Mouse (Mus musculus) liver, embryonic 11.5 days (tissue): ENCODE results near the gene Cdkn2a. TPM values are rescaled to one million over a fixed set of nuclear protein-coding genes. Genes with fewer than 3 reads are reported as not detected.

Experiments
- ATAC-seq: fragments of 200-750 bp; cut with Nextera tagmentation; replicated peaks from 2 replicates; pipeline ENCODE4 v1.8.0; 2017; ENCODE audit warnings: moderate number of reproducible peaks, mild to moderate bottlenecking, moderate TSS enrichment, moderate library complexity; ENCODE audit not compliant: low FRiP score
- DNase-seq: peaks from one replicate; pipeline ENCODE4 v3.0.0-alpha.2; 2017; ENCODE audit warnings: low spot score
- H3K27ac ChIP-seq: fragments of 300-500 bp; sonication (generic); 2 replicates; pipeline ENCODE4 v1.5.1; 2014; ENCODE audit warnings: mild to moderate bottlenecking, low read depth, low read length, control low read depth
- H3K27me3 ChIP-seq: fragments of 300-500 bp; sonication (generic); replicated peaks from 2 replicates; pipeline ENCODE4 v1.6.1; 2014; ENCODE audit warnings: low read length, mixed read lengths; ENCODE audit not compliant: control insufficient read depth, insufficient read depth
- H3K36me3 ChIP-seq: fragments of 300-500 bp; sonication (generic); 2 replicates; pipeline ENCODE4 v1.6.1; 2014; ENCODE audit warnings: mild to moderate bottlenecking, low read length, moderate library complexity, mixed read lengths; ENCODE audit not compliant: control insufficient read depth, insufficient read depth
- H3K4me1 ChIP-seq: fragments of 300-500 bp; sonication (generic); replicated peaks from 2 replicates; pipeline ENCODE4 v1.6.1; 2014; ENCODE audit warnings: low read length, mixed read lengths; ENCODE audit not compliant: control insufficient read depth, insufficient read depth
- H3K4me2 ChIP-seq: fragments of 300-500 bp; sonication (generic); 2 replicates; pipeline ENCODE4 v1.6.1; 2014; ENCODE audit warnings: mild to moderate bottlenecking, control low read depth, moderate library complexity
- H3K4me3 ChIP-seq: fragments of 300-500 bp; sonication (generic); 2 replicates; pipeline ENCODE4 v1.5.1; 2014; ENCODE audit warnings: low read depth, low read length, control low read depth
- H3K9ac ChIP-seq: fragments of 300-500 bp; sonication (generic); 2 replicates; pipeline ENCODE4 v1.6.1; 2014; ENCODE audit warnings: low read depth, low read length, control low read depth
- H3K9me3 ChIP-seq: fragments of 300-500 bp; sonication (generic); 2 replicates; pipeline ENCODE4 v1.6.1; 2016; ENCODE audit warnings: low read length, inconsistent platforms, mixed read lengths; ENCODE audit not compliant: control insufficient read depth
- WGBS: fragments of 180-500 bp; shearing (Covaris S2); extraction: QIAGEN DNeasy Blood & Tissue Kit; methylation state at CpG from one replicate; pipeline ENCODE4 v1.1.7; 2014; 5-methylcytosine and 5-hydroxymethylcytosine counted together
- polyA plus RNA-seq: library from polyadenylated mRNA; unstranded; fragments of >200 nt; fragmentation: Nextera tagmentation; extraction: Ambion mirVana; gene quantifications from 2 replicates; pipeline ENCODE4 v1.2.1, GENCODE M21; 2014

Cdkn2a gene
- polyA plus RNA-seq, 1 experiment from 2014 or later, result not detected

GRCm38 (mm10) chr4:89273585-89273984 lies 20.9 kb downstream of the Cdkn2a start:
- H3K9ac ChIP-seq, result no peak overlapping the region

GRCm38 (mm10) chr4:89272961-89273540 lies 21.4 kb downstream of the Cdkn2a start:
- WGBS, result under 1% methylated on average over 20 of the region's 20 CpGs
- Histone ChIP-seq H3K4me2 (no peak overlapping the region), H3K4me3 (no peak overlapping the region), H3K9me3 (no peaks in the 10 kb centered on the region), H3K9ac (no peak overlapping the region), H3K27ac (no peak overlapping the region), H3K27me3 (peaks cover 69% of the 10 kb centered on the region), H3K4me1 (no peaks in the 10 kb centered on the region), H3K36me3 (no peaks in the 10 kb centered on the region)
- ATAC-seq (no peak), DNase-seq (no peak)

More at GRCm38 (mm10) chr4:89273585-89273984, 20.9 kb downstream of the Cdkn2a start:
- H3K27ac ChIP-seq, result no peak overlapping the region
- H3K4me2 ChIP-seq, result no peak overlapping the region
- H3K4me3 ChIP-seq, result no peak overlapping the region
- H3K27me3 ChIP-seq, result peaks cover 73% of the 10 kb centered on the region
- 2% methylated on average over 9 of the region's 9 CpGs for WGBS
- H3K36me3 ChIP-seq, result no peaks in the 10 kb centered on the region
- DNase-seq, result no peak
- H3K4me1 ChIP-seq, result no peaks in the 10 kb centered on the region
- no peaks in the 10 kb centered on the region for H3K9me3 ChIP-seq
- ATAC-seq, result 0 out of 2 replicates have a peak, but pooled peaks have one; percentile 18

GRCm38 (mm10) chr4:89272101-89272718 lies 22.2 kb downstream of the Cdkn2a start:
- H3K27me3 ChIP-seq, result peaks cover 63% of the 10 kb centered on the region
- WGBS, result 6% methylated on average over 18 of the region's 18 CpGs
- no peak for DNase-seq

GRCm38 (mm10) chr4:89257768-89258167 lies 36.7 kb downstream of the Cdkn2a start:
- no peak overlapping the region for H3K27ac ChIP-seq
- 67% methylated on average over 1 of the region's 1 CpGs for WGBS
- H3K4me1 ChIP-seq, result no peaks in the 10 kb centered on the region
- DNase-seq (no peak), ATAC-seq (no peak)
- H3K27me3 ChIP-seq, result no peaks in the 10 kb centered on the region
- H3K4me2 ChIP-seq, result no peak overlapping the region
- H3K36me3 ChIP-seq, result no peaks in the 10 kb centered on the region
- no peak overlapping the region for H3K9ac ChIP-seq
- H3K9me3 ChIP-seq, result no peaks in the 10 kb centered on the region
- H3K4me3 ChIP-seq, result no peak overlapping the region

More at GRCm38 (mm10) chr4:89272101-89272718, 22.2 kb downstream of the Cdkn2a start:
- H3K9ac ChIP-seq, result no peak overlapping the region
- no peak overlapping the region for H3K4me2 ChIP-seq
- no peak overlapping the region for H3K27ac ChIP-seq
- no peak overlapping the region for H3K4me3 ChIP-seq
- no peak for ATAC-seq
- H3K9me3 ChIP-seq, result no peaks in the 10 kb centered on the region
- no peaks in the 10 kb centered on the region for H3K4me1 ChIP-seq
- H3K36me3 ChIP-seq, result no peaks in the 10 kb centered on the region

DNA sequence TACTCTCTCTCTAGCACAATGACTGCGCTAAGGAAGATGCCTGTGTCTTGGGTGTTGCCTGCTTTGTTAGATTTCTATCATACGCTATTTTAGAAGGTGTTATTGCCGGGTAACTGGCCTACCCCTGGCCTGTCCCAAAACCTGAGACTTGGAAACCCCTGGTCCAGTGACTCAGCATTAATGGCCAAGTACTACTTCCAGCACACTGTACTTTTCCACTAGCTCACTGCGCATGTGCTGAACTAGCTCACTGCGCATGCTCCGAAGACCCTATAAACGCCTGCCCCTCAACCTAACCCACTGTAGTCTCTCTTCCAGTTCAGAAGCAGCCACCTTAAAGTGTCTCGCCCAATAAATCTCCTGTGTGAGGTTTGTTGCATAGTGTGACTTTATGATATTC lies 60.0 kb downstream of the Cdkn2a start:
- no peaks in the 10 kb centered on the region for H3K4me1 ChIP-seq
- ATAC-seq (no peak), DNase-seq (no peak)
- H3K9me3 ChIP-seq, result no peaks in the 10 kb centered on the region
- no peaks in the 10 kb centered on the region for H3K36me3 ChIP-seq
- no peak overlapping the region for H3K4me2 ChIP-seq
- no peak overlapping the region for H3K4me3 ChIP-seq
- H3K9ac ChIP-seq, result no peak overlapping the region
- WGBS, result 84% methylated on average over 8 of the region's 8 CpGs
- no peak overlapping the region for H3K27ac ChIP-seq
- no peaks in the 10 kb centered on the region for H3K27me3 ChIP-seq

Other genes starting within 250 kb of the Cdkn2a start
- gene Mtap, start 157.5 kb downstream of the Cdkn2a start, polyA plus RNA-seq, result 80.2 and 83.7 TPM in 2 replicates
- gene Cdkn2b, start 16.4 kb upstream of the Cdkn2a start, polyA plus RNA-seq, result 0.30 and 0.71 TPM in 2 replicates